Mouse (Mus musculus): ENCODE results near the gene Ift22. TPM values are rescaled to one million over a fixed set of nuclear protein-coding genes. Genes with fewer than 3 reads are reported as not detected.
"Not testable (repeated sequence)": the region's sequence is repeated elsewhere in the genome, so short reads cannot be mapped to it uniquely, and the experiment has no call there.

Gene Ift22
- total RNA-seq, 1 experiment from 2014 or later: 8.5 TPM

DNA sequence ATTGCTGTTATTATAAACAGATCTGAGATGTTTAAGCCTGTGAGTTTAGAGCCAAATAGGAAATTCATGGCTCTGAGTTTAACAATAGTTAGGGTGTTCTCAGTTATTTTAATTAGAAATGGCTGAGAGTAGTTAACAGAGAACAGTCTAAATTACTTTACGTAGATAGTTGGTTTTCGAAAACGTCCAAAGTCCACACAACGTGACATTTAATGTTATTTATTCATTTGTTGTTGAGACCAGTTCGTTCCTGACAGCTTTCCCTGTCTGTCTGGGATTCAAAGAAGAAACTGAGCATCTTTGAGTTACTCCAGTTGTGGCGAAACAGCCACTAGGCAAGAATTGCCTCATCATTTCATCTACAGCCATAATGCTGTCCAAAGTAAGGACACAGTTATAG lies 32.1 kb downstream of the Ift22 start:
- not testable (repeated sequence) for ATAC-seq (replicated peaks; ENCODE audit: insufficient number of reproducible peaks, low FRiP score, low TSS enrichment, poor library complexity, severe bottlenecking)

DNA sequence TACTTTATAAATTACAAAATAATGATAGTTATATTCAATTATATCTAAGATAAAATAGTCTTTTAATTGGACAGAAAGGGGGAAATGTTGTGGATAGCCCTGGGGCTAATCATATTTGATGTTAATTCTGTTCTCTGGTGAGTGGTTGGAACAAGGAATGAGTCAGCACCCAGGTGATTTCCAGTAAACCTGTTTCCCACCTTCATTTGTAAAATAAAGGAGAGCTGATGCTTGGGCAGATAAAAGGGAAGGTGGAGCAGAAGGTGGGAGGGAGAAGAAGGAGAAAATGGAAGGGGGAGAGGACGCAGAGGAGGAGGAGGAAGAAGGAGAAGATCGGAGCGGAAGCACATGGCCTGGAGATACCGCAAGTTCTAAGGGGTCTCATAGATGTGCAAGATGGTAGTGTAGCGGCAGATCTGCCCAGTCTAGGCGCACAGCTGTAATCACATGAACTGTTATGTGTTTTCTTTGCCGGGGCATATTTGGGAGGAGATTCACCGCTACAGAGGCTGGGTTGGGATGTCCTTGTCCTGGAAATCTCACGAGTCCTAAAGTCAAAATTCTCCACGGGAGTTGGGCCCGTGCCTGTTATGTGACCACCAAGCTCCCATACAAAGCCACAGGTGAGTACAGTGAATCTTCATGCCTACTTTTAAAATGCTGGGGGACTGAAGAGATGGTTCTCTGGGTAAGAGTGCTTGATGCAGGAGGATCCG lies 33.1 kb downstream of the Ift22 start:
- no peak for ATAC-seq (replicated peaks; ENCODE audit: insufficient number of reproducible peaks, low FRiP score, low TSS enrichment, poor library complexity, severe bottlenecking)

DNA sequence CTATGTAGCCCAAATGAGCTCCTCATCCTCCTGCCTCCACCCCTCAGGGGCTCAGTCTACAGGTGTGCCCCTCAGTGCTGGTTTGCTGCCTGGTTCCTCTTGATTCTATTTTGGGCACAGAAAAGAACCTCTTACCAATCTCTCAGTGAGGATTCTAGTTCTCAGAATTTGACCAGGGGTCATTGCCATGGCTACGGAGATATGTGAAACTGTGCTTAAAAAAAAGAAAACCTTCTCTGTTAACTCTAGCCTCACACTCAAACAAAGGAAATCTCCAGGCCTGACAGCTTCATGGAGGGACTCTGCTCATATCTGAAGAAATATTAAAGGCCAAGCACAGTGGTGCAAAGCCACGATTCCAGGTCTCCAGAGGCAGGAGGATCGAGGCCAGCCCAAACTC lies 34.8 kb downstream of the Ift22 start:
- ATAC-seq (replicated peaks; ENCODE audit: insufficient number of reproducible peaks, low FRiP score, low TSS enrichment, poor library complexity, severe bottlenecking): no peak

DNA sequence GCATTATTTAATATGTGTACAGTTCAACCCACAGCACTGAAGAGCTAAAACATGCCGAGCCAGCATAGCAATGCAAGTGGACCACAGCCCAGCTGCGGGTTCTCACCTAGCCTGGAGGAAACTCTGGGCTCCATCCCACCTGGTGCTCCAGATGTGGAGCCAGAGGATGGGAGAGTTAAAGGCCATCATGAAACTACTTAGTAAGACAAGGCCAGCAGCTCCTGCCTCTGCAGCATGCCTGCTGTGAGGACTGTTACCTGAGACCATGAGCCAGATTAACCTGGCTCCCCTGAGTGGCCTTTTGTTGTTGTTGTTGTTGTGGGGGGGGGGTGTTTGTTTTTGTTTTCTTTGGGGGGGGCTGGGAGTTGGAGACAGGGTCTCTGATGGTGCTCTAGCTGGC lies 35.4 kb downstream of the Ift22 start:
- ATAC-seq (replicated peaks; ENCODE audit: insufficient number of reproducible peaks, low FRiP score, low TSS enrichment, poor library complexity, severe bottlenecking): no peak

DNA sequence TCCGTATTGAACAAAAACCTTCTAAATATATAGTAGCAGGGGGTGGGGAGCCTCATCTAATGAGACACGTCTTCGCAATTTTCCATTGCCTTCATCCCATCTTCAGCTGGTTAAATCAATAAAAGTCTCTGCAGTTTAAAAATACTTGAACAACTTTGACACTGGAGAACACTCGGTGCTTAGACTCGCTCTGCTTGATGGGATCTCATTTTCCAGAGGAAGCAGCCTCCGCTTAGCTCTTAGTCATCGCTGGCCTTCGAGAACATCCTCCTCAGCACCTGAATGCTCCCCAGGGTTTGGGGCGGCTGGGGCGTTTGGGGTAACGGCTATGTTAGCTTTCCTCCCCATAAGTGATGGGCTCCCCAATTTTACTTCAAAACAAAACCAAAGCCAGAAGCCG lies 37.1 kb downstream of the Ift22 start:
- ATAC-seq (replicated peaks; ENCODE audit: insufficient number of reproducible peaks, low FRiP score, low TSS enrichment, poor library complexity, severe bottlenecking): no peak

DNA sequence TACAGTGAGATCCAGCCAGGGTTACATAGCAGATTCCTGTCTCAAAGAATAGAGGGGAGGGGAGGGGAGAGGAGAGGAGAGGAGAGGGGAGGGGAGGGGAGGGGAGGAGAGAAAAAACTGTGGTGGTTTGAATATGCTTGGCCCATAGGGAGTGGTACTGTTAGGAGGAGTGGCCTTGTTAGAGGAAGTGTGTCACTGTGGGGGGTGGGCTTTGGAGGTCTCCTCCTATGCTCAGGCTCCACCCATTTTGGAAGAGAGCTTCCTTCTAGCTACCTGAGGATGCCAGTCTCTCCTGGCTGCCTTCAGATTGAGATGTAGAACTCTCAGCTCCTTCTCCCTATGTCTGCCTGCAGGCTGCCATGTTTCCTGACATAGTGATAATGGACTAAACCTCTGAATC lies 39.9 kb downstream of the Ift22 start:
- no peak for ATAC-seq (replicated peaks; ENCODE audit: insufficient number of reproducible peaks, low FRiP score, low TSS enrichment, poor library complexity, severe bottlenecking)

DNA sequence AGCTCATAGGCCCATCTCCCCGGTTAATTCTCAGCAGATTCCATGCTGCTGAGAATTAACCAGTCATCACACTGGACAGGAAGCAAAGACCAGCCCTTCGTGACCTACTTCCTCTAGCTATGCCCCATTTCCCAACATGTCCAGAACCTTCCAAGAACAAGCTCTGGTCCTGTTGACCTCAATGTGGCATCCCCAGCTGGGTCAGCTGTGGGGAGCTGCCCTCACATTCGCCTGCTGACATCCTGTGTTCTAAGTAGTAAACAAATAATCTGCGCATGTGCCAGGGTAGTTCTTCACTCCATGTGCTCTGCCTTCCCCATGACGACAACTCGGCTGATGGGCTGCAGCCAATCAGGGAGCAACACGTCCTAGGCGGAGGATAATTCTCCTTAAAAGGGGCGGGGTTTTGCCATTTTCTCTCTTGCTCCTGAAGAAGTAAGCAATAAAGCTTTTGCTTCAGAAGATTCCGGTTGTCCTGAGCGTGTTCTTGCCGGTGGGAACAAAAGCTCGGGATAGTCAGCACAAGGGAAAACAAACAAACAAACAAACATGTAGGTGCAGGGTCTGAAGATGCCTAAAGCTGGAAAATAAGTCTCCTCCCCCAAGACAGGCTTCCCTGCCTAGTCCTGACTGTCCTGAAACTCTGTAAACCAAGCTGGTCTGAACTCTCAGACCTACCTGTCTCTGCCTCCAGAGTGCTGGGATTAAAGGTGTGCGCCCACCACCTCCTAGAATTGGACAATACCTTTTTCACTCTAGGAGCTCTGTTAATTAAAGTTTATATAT lies 41.8 kb downstream of the Ift22 start:
- not testable (repeated sequence) for ATAC-seq (replicated peaks; ENCODE audit: insufficient number of reproducible peaks, low FRiP score, low TSS enrichment, poor library complexity, severe bottlenecking)

DNA sequence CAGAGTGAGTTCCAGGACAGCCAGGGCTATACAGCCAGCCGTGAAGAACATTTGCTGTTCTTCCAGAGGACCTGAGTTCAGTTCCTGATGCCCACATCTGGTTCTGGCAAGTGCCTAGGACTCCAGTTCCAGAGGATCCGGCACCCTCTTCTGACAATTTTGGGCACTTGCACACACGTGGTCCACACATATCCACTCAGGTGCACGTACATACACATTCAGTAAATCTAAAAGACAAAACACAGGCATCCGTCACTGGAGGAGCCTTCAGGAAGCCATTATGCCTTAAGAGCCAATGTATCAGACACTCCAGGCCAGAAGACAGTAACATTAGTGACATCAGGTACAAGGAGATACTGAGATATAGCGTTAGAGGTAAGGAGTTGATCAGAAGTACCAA lies 42.6 kb downstream of the Ift22 start:
- ATAC-seq (replicated peaks; ENCODE audit: insufficient number of reproducible peaks, low FRiP score, low TSS enrichment, poor library complexity, severe bottlenecking): no peak

DNA sequence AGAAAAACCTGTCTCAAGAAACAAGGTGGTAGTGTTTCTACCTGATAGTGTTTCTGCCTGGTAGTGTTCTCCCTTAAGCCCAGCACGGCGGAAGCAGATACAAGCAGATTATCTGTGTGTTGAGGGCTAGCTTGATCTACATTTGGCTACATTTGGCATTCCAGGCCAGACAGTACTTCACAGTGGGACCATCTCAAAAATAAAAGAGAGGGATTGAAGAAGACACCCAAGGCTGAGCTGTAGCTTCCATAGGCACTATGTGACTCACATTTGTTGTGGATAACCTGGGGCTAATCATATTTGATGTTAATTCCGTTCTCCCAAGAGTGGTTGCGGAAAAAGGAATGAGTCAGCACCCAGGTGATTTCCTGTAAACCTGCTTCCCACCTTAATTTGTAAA lies 44.2 kb downstream of the Ift22 start:
- ATAC-seq (replicated peaks; ENCODE audit: insufficient number of reproducible peaks, low FRiP score, low TSS enrichment, poor library complexity, severe bottlenecking): no peak

DNA sequence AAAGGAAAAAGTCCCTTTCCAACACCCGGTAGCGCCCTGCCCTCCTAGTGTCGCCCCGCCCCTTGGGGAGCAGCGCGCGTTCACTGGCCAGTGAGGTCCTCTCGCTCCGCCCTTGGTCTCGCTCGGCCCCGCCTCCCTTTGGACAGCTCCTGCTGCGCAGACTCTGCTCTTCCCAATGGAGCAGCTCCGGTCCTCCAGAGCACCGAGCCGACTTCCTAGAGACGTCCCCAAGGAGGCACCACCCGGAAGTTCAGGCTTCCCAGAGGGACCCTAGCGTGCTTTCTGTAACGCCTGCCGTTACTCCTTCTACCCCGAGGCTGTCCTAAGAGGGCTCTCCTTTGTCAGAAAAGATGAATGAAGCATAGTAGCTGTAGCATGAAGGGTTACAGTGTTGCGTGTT lies 45.1 kb downstream of the Ift22 start, which contains the start of gene Fis1:
Fis1 (plus strand) TSS at position 261 of the 400 bp plus-strand sequence.
- ATAC-seq (replicated peaks; ENCODE audit: insufficient number of reproducible peaks, low FRiP score, low TSS enrichment, poor library complexity, severe bottlenecking): peak; percentile 94

DNA sequence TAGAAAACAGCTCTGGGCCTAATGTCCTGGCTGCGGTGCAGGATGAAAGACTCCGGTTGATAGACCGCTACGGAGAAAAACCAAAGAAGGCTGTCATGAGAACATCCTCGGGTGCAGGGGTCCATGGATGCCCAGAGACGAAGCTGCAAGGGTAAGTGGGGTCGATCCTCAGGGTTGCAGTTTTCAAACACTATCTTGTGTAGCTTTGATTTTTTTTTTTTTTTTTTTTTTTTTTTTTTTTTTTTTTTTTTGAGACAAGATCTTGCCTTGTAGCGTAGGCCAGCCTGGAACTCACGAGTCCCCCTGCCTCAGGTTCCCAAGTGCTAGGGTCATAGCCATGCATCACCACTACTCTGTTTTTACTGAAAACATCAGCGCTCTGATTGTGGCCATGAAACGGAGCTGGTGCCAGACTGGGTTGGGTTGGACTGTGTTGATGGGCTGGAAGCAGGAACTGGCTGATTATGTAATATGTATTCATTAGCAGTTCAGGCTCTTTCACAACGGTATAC lies 45.5 kb downstream of the Ift22 start:
- ATAC-seq (replicated peaks; ENCODE audit: insufficient number of reproducible peaks, low FRiP score, low TSS enrichment, poor library complexity, severe bottlenecking): peak; percentile 80

DNA sequence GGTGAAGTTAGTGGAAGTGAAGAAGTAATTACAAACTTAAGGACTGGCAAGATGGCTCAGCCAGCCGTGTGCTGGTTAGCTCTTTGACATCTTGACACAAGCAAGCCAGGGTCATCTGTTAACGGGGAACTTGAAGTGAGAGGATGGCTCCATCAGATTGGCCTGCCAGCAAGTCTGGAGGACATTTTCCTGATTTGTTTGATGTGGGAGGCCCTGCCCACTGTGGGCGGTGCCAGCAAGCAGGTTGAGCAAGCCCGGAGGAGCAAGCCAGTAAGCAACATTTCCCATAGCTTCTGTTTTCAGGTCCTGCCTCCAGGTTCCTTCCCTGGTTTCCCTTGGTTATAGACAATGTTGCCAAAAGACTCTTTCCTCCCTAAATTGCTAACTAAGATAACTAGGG lies 47.7 kb downstream of the Ift22 start:
- ATAC-seq (replicated peaks; ENCODE audit: insufficient number of reproducible peaks, low FRiP score, low TSS enrichment, poor library complexity, severe bottlenecking): no peak

DNA sequence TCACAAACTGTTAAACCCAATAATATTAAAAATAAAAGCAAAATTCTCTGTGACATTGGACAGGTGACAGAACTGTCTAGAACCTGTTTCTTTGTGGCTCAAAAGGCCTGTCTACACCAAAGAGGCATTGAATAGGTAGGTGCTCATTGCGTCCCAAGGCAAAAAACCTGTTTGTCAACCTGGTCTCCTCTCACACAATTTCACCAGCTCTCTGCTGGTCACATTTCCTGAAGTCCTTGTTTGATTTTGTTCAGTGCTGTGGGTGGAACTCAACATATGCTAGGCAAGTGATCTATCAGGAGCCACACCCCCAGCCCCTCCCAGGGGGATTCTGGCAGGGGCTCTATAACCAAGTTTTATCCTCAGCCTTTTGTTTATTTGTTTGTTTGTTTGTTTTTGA lies 49.3 kb downstream of the Ift22 start:
- ATAC-seq (replicated peaks; ENCODE audit: insufficient number of reproducible peaks, low FRiP score, low TSS enrichment, poor library complexity, severe bottlenecking): no peak

DNA sequence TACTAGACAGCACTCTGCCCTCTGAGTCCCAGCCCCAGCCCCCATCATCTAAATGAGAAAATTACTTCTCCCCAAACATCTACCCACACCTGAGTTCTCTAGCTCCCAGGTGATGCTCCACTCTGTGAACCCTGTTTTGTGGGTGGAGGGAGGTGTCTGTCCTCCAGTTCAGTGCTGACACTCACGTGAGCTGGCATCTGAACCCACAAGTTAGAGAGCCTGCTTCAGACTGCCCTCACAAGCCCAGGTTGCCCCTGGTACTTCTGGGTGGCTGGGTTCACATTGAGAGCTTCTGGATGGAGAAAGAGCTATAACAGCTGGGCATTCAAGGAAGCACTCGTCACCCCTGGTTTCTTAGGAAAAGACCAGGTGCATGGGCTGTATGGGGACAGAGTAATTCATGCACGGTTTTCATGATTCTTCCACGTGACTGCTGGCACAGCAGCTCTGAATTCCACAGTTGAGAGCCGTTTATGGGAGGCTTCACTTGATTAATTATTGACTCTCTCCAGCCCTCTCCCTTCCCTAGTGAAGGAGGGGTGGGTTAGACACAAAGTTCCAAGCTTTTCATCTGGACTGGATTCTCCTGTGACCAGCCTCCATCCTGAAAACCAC lies 51.1 kb downstream of the Ift22 start:
- no peak for ATAC-seq (replicated peaks; ENCODE audit: insufficient number of reproducible peaks, low FRiP score, low TSS enrichment, poor library complexity, severe bottlenecking)

DNA sequence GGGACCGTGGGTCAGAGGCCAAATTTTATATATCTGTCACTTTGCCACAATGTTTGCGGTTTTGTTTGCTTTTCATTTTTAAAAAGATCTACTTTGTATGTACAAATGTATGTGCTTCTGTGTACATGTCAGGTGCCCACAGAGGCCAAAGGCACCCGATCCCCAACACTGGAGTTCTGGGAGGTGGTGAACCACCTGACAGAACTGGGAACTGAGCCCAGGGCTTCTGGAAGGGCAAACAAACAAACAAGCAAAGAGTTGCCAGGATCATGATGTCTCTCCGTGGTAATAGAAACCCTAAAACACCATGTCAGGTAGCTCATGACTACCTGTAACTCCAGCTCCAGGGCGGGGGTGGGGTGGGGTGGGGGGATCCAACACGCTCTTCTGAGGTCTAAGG lies 52.1 kb downstream of the Ift22 start:
- no peak for ATAC-seq (replicated peaks; ENCODE audit: insufficient number of reproducible peaks, low FRiP score, low TSS enrichment, poor library complexity, severe bottlenecking)

DNA sequence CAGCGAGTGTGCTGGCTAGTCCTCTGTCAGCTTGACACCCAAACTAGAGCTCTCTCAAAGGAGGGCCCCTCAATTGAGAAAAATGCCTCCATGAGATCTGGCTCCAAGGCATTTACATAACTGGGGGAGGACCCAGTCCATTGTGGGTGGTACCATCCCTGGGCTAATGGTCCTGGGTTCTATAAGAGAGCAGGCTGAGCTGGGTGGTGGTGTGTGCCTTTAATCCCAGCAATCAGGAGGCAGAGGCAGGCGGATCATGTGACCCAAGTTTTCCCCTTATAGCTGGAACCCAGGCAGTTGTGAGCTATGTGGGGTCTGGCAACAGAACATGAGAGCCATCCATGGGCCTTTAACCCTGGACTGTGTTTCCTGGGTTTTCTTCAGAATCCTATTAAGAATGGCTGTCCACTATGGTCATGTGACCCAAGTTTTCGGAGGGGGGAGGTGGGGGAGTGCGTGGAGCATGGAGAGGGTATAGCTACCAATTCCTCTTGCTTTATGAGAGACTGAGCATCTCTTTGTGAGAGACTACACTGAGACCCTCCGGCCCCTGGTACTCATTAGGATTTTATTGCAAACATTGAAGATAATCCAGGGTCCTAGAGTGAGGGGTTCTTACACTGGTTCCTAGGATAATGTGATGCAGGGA lies 53.5 kb downstream of the Ift22 start:
- ATAC-seq (replicated peaks; ENCODE audit: insufficient number of reproducible peaks, low FRiP score, low TSS enrichment, poor library complexity, severe bottlenecking): no peak

DNA sequence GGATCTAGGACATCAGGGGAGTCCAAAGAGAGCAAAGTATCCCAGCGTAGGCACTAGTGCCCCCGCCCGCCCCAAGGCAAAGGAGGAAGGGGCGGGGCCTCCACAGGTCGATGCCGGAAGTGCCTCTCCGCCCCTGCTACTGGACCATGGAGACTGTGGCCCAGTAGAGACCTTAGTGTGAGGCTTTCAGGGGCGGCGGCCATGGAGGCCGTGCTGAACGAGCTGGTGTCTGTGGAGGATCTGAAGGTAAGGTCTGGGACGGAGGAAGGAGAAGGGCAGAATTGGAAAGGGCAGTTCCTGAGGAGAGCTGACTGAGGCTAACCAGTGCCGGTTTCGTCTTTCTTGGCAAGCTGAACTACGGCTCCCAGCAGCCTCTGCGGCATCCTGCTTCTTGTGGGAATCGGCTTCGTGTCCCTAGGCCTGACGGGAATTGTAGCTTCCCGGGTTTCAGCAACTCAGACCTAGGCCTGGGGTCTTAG lies 54.1 kb downstream of the Ift22 start:
- peak; percentile 90 for ATAC-seq (replicated peaks; ENCODE audit: insufficient number of reproducible peaks, low FRiP score, low TSS enrichment, poor library complexity, severe bottlenecking)

DNA sequence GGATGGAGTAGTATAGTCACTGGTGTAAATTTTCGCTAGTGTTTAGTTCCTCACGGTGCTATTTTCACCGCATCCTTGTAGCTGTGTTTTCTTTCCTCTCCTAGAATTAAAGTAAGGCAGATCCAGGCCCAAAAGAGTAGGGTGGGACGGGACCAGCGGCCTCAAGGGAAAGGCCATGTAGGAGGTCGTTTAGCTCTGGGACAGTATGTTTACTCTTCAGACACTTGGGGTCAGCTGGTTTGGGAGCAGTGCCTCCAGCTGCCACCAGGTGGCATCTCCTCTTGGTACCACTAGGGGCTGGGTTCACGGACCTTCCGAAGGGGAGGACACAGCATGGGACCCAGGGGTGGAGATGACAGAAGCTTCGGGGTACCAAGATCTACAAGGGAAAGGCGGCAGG lies 54.6 kb downstream of the Ift22 start:
- peak; percentile 77 for ATAC-seq (replicated peaks; ENCODE audit: insufficient number of reproducible peaks, low FRiP score, low TSS enrichment, poor library complexity, severe bottlenecking)

DNA sequence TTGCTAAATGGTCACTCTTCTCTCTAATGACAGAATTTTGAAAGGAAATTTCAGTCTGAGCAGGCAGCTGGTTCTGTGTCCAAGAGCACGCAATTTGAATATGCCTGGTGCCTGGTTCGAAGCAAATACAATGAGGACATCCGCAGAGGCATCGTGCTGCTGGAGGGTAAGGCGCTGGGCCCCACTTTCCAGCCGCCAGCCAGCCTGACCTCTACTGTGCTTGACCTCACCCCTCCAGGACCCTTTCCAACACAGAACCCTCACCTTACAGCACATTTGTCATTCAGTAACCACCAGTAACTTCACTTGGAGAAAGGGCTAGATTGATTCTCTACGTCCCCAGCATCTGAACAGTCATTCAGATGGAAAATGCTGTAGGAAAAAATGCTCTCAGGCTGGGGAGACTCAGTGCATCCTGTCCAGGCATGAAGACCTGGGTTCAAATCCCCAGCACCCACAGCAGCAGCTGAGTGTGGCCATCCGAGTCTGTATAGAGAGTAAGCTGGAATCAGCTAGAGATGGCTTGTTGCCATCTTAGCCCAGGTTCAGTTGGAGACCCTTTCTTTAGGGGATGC lies 55.1 kb downstream of the Ift22 start:
- ATAC-seq (replicated peaks; ENCODE audit: insufficient number of reproducible peaks, low FRiP score, low TSS enrichment, poor library complexity, severe bottlenecking): no peak

All from monocyte, adult 5-6 weeks (primary cell).